In genomic region chr5:142529915-142530314, GRCm38 (mm10) we compare ENCODE assay signal across 10 mouse cellular contexts. TPM values are rescaled to one million over a fixed set of nuclear protein-coding genes. Genes with fewer than 3 reads are reported as not detected.
A peak's percentile ranks its signal among the peaks of the same experiment; 100 is the strongest.
DNase-seq lines count a peak whose midpoint lies in the region; ATAC-seq lines count a peak whose summit lies in the region.
"Had no signal": no experiment of that assay in that cellular context is flagged by ENCODE, and none has a peak within 500 bp of the region (broad histone marks: within the 10 kb centered on the region; RNA-seq: fewer than 3 reads in every experiment).

Papolb (minus strand) TSS chr5:142530076.

- H3K9me3 ChIP-seq in heart, embryonic 13.5 days = peaks cover 6% of the 10 kb centered on the region; the same call in 1 of the 2 replicates
- H3K9me3 ChIP-seq in midbrain, embryonic 10.5 days (replicated peaks) = no peaks in the 10 kb centered on the region; the same call in 1 of the 2 replicates
- no peaks in the 10 kb centered on the region; the same call in 1 of the 2 replicates for H3K9me3 ChIP-seq in midbrain, embryonic 16.5 days (replicated peaks; ENCODE audit: control insufficient read depth, low read length, poor library complexity, severe bottlenecking)
- no peaks in the 10 kb centered on the region for H3K9me3 ChIP-seq in hindbrain, embryonic 13.5 days
- no peaks in the 10 kb centered on the region for H3K9me3 ChIP-seq in neural tube, embryonic 13.5 days

- H3K27me3 ChIP-seq in heart, embryonic 13.5 days (replicated peaks) = peaks cover 29% of the 10 kb centered on the region
- peaks cover 36% of the 10 kb centered on the region for H3K27me3 ChIP-seq in midbrain, embryonic 10.5 days (ENCODE audit: low read depth, poor library complexity, severe bottlenecking)
- peaks cover 4% of the 10 kb centered on the region for H3K27me3 ChIP-seq in midbrain, embryonic 16.5 days (ENCODE audit: control insufficient read depth, insufficient read depth, low read depth, low read length)
- H3K27me3 ChIP-seq in hindbrain, embryonic 13.5 days = peaks cover 34% of the 10 kb centered on the region
- peaks cover 32% of the 10 kb centered on the region for H3K27me3 ChIP-seq in neural tube, embryonic 13.5 days

- no peak for DNase-seq in heart, postnatal 14 days
- no peak for DNase-seq in midbrain, embryonic 10.5 days (ENCODE audit: low spot score)
- no peak for DNase-seq in left cerebral cortex, postnatal 4 days
- DNase-seq in cerebellum, adult 11-12 months = no peak
- DNase-seq: cerebellum, postnatal 14 days; kidney, adult 9 months had no signal

- 0 out of 2 replicates have a peak within 1 kb of the TSS, but pooled peaks have one; percentile 19 for H3K9ac ChIP-seq in heart, embryonic 13.5 days
- H3K9ac ChIP-seq in midbrain, embryonic 16.5 days (ENCODE audit: low read depth, low read length) = no peak within 1 kb of the TSS
- H3K9ac ChIP-seq in hindbrain, embryonic 13.5 days = peak within 1 kb of the TSS; percentile 39; the same call in 1 of the 2 replicates
- no peak within 1 kb of the TSS for H3K9ac ChIP-seq in neural tube, embryonic 13.5 days

- intact Hi-C loops in heart, postnatal 14 days (cut with DNase I) = no loop called here
- intact Hi-C loops in left cerebral cortex, postnatal 4 days (cut with DNase I) = no loop called here

- H3K4me3 ChIP-seq in heart, embryonic 13.5 days = peak within 1 kb of the TSS; percentile 32
- H3K4me3 ChIP-seq in midbrain, embryonic 10.5 days = peak within 1 kb of the TSS; percentile 33
- H3K4me3 ChIP-seq in midbrain, embryonic 16.5 days (ENCODE audit: low read depth, low read length) = no peak within 1 kb of the TSS
- peak within 1 kb of the TSS; percentile 19 for H3K4me3 ChIP-seq in hindbrain, embryonic 13.5 days
- peak within 1 kb of the TSS; percentile 14; the same call in 1 of the 2 replicates for H3K4me3 ChIP-seq in neural tube, embryonic 13.5 days

- H3K4me2 ChIP-seq in heart, embryonic 13.5 days = peak within 1 kb of the TSS; percentile 56
- H3K4me2 ChIP-seq in midbrain, embryonic 16.5 days (ENCODE audit: low read length) = no peak within 1 kb of the TSS
- peak within 1 kb of the TSS; percentile 26; the same call in 1 of the 2 replicates for H3K4me2 ChIP-seq in hindbrain, embryonic 13.5 days
- peak within 1 kb of the TSS; percentile 33 for H3K4me2 ChIP-seq in neural tube, embryonic 13.5 days

- H3K4me1 ChIP-seq in heart, embryonic 13.5 days = peaks cover 29% of the 10 kb centered on the region
- peaks cover 10% of the 10 kb centered on the region; the same call in 1 of the 2 replicates for H3K4me1 ChIP-seq in midbrain, embryonic 10.5 days
- no peaks in the 10 kb centered on the region for H3K4me1 ChIP-seq in midbrain, embryonic 16.5 days (ENCODE audit: control insufficient read depth, insufficient read depth, low read length)
- no peaks in the 10 kb centered on the region for H3K4me1 ChIP-seq in hindbrain, embryonic 13.5 days (replicated peaks)
- no peaks in the 10 kb centered on the region for H3K4me1 ChIP-seq in neural tube, embryonic 13.5 days (replicated peaks)

- no peak within 1 kb of the TSS for H3K27ac ChIP-seq in heart, embryonic 13.5 days (replicated peaks)
- H3K27ac ChIP-seq in midbrain, embryonic 10.5 days (replicated peaks) = peak within 1 kb of the TSS; percentile 56; the same call in 1 of the 2 replicates
- H3K27ac ChIP-seq in midbrain, embryonic 16.5 days (ENCODE audit: low read length) = no peak within 1 kb of the TSS
- no peak within 1 kb of the TSS for H3K27ac ChIP-seq in hindbrain, embryonic 13.5 days
- H3K27ac ChIP-seq in neural tube, embryonic 13.5 days (replicated peaks) = no peak within 1 kb of the TSS

- no peak for ATAC-seq in heart, embryonic 13.5 days (ENCODE audit: extremely low read depth, insufficient number of reproducible peaks, low FRiP score, low TSS enrichment)
- no peak for ATAC-seq in midbrain, embryonic 16.5 days
- no peak for ATAC-seq in hindbrain, embryonic 13.5 days (ENCODE audit: low FRiP score)
- ATAC-seq in neural tube, embryonic 13.5 days (ENCODE audit: low read depth) = no peak

- H3K36me3 ChIP-seq in heart, embryonic 13.5 days = peaks cover 14% of the 10 kb centered on the region; the same call in 1 of the 2 replicates
- H3K36me3 ChIP-seq in midbrain, embryonic 10.5 days = no peaks in the 10 kb centered on the region
- H3K36me3 ChIP-seq in midbrain, embryonic 16.5 days (ENCODE audit: control insufficient read depth, insufficient read depth, low read length) = peaks cover 6% of the 10 kb centered on the region
- peaks cover 4% of the 10 kb centered on the region; the same call in 1 of the 2 replicates for H3K36me3 ChIP-seq in hindbrain, embryonic 13.5 days
- peaks cover 7% of the 10 kb centered on the region; the same call in 1 of the 2 replicates for H3K36me3 ChIP-seq in neural tube, embryonic 13.5 days

- 36% methylated on average over 41 of the region's 41 CpGs for WGBS in heart, embryonic 13.5 days
- 45% methylated on average over 41 of the region's 41 CpGs for WGBS in midbrain, embryonic 10.5 days
- 42% methylated on average over 41 of the region's 41 CpGs for WGBS in midbrain, embryonic 16.5 days
- 46% methylated on average over 41 of the region's 41 CpGs for WGBS in hindbrain, embryonic 13.5 days
- WGBS in neural tube, embryonic 13.5 days = 42% methylated on average over 41 of the region's 41 CpGs

RNA-seq across cellular contexts. Expression of gene Papolb, which starts in this region (rescaled TPM):
- polyA plus RNA-seq in heart, embryonic 13.5 days (2015; fragmentation: Nextera tagmentation; extraction: Ambion mirVana) = 0.12 and 0.17 TPM in 2 replicates
- total RNA-seq in heart, postnatal 14 days (2021) = under 1 TPM; 0.17 to 0.22 TPM
- polyA plus RNA-seq in midbrain, embryonic 10.5 days (2016; fragmentation: Nextera tagmentation; extraction: Ambion mirVana) = 0.15 and 0.20 TPM in 2 replicates
- polyA plus RNA-seq in midbrain, embryonic 16.5 days (2015; fragmentation: Nextera tagmentation; extraction: Ambion mirVana) = 0.14 and 0.20 TPM in 2 replicates
- 0.23 and 0.31 TPM in 2 replicates for polyA plus RNA-seq in hindbrain, embryonic 13.5 days (2015; fragmentation: Nextera tagmentation; extraction: Ambion mirVana)
- 0.14 and 0.25 TPM in 2 replicates for polyA plus RNA-seq in neural tube, embryonic 13.5 days (2015; fragmentation: Nextera tagmentation; extraction: Ambion mirVana)
- 1 to 10 TPM; 1.5 to 1.9 TPM for total RNA-seq in left cerebral cortex, postnatal 4 days (2021)

Comparison
In these comparisons a context has a peak if more than half of its experiments do, and no peak if none do; other contexts are left out.
1. H3K9ac ChIP-seq: peak in heart, embryonic 13.5 days (single experiment) and hindbrain, embryonic 13.5 days (single experiment); none in midbrain, embryonic 16.5 days (single experiment) and neural tube, embryonic 13.5 days (single experiment).